Mouse (Mus musculus): ENCODE measurements around the gene Nckap5l. TPM values are rescaled to one million over a fixed set of nuclear protein-coding genes. Genes with fewer than 3 reads are reported as not detected.
"Not testable (repeated sequence)": the region's sequence is repeated elsewhere in the genome, so short reads cannot be mapped to it uniquely, and the experiment has no call there.

Nckap5l gene
- polyA plus RNA-seq, 1 experiment = 0.12 TPM

- no peaks in the 10 kb centered on the region for H3K9me3 ChIP-seq (ENCODE audit: control insufficient read depth, low read length)
- H3K27me3 ChIP-seq (ENCODE audit: control insufficient read depth) = no peaks in the 10 kb centered on the region
- TF ChIP-seq TAL1 (IDR thresholded peaks at IDR 0.05; ENCODE audit: low read length) = no peak
- no peak for TF ChIP-seq GATA1 (IDR thresholded peaks at IDR 0.05; ENCODE audit: low read length)
- peak overlapping the region; percentile 24 for H3K4me3 ChIP-seq (replicated peaks)
- H3K4me1 ChIP-seq (ENCODE audit: control insufficient read depth) = peaks cover 62% of the 10 kb centered on the region
- H3K36me3 ChIP-seq (ENCODE audit: control insufficient read depth) = peaks cover 45% of the 10 kb centered on the region
Measured at GRCm38 (mm10) chr15:99396875-99397274, 60.7 kb downstream of the Nckap5l start.

GRCm38 (mm10) chr15:99396462-99396861 is 61.1 kb downstream of the Nckap5l start:
- Histone ChIP-seq H3K4me3 (replicated peaks) (peak overlapping the region; percentile 24), H3K9me3 (ENCODE audit: control insufficient read depth, low read length) (no peaks in the 10 kb centered on the region), H3K4me1 (ENCODE audit: control insufficient read depth) (peaks cover 65% of the 10 kb centered on the region), H3K27me3 (ENCODE audit: control insufficient read depth) (no peaks in the 10 kb centered on the region), H3K36me3 (ENCODE audit: control insufficient read depth) (peaks cover 41% of the 10 kb centered on the region)
- TF ChIP-seq GATA1 (IDR thresholded peaks at IDR 0.05; ENCODE audit: low read length) = no peak
- no peak for TF ChIP-seq TAL1 (IDR thresholded peaks at IDR 0.05; ENCODE audit: low read length)

- H3K9me3 ChIP-seq (ENCODE audit: control insufficient read depth, low read length) = no peaks in the 10 kb centered on the region
- H3K36me3 ChIP-seq (ENCODE audit: control insufficient read depth) = peaks cover 16% of the 10 kb centered on the region
- H3K4me3 ChIP-seq (replicated peaks) = peak overlapping the region; percentile 79
- TF ChIP-seq GATA1 (IDR thresholded peaks at IDR 0.05; ENCODE audit: low read length) = no peak
- TF ChIP-seq TAL1 (IDR thresholded peaks at IDR 0.05; ENCODE audit: low read length) = no peak
- no peaks in the 10 kb centered on the region for H3K27me3 ChIP-seq (ENCODE audit: control insufficient read depth)
- H3K4me1 ChIP-seq (ENCODE audit: control insufficient read depth) = peaks cover 57% of the 10 kb centered on the region
Measured at GRCm38 (mm10) chr15:99393386-99394252, 63.9 kb downstream of the Nckap5l start.

GRCm38 (mm10) chr15:99392486-99393385 is 64.8 kb downstream of the Nckap5l start, which contains the start of gene Tmbim6:
Tmbim6 (plus strand) TSS chr15:99392882.
- Histone ChIP-seq H3K4me1 (ENCODE audit: control insufficient read depth) (peaks cover 50% of the 10 kb centered on the region), H3K27me3 (ENCODE audit: control insufficient read depth) (no peaks in the 10 kb centered on the region), H3K36me3 (ENCODE audit: control insufficient read depth) (peaks cover 13% of the 10 kb centered on the region), H3K4me3 (replicated peaks) (peak within 1 kb of the TSS; percentile 79), H3K9me3 (ENCODE audit: control insufficient read depth, low read length) (no peaks in the 10 kb centered on the region)
- TF ChIP-seq TAL1 (IDR thresholded peaks at IDR 0.05; ENCODE audit: low read length) (no peak), GATA1 (IDR thresholded peaks at IDR 0.05; ENCODE audit: low read length) (peak; percentile 79)

- Histone ChIP-seq H3K36me3 (ENCODE audit: control insufficient read depth) (peaks cover 11% of the 10 kb centered on the region), H3K27me3 (ENCODE audit: control insufficient read depth) (no peaks in the 10 kb centered on the region), H3K4me3 (replicated peaks) (peak overlapping the region; percentile 79), H3K4me1 (ENCODE audit: control insufficient read depth) (peaks cover 46% of the 10 kb centered on the region), H3K9me3 (ENCODE audit: control insufficient read depth, low read length) (no peaks in the 10 kb centered on the region)
- no peak for TF ChIP-seq GATA1 (IDR thresholded peaks at IDR 0.05; ENCODE audit: low read length)
- TF ChIP-seq TAL1 (IDR thresholded peaks at IDR 0.05; ENCODE audit: low read length) = no peak
Measured at GRCm38 (mm10) chr15:99391975-99392374, 65.6 kb downstream of the Nckap5l start.

- Histone ChIP-seq H3K4me1 (ENCODE audit: control insufficient read depth) (peaks cover 34% of the 10 kb centered on the region), H3K27me3 (ENCODE audit: control insufficient read depth) (no peaks in the 10 kb centered on the region), H3K4me3 (replicated peaks) (no peak overlapping the region), H3K36me3 (ENCODE audit: control insufficient read depth) (peaks cover 7% of the 10 kb centered on the region), H3K9me3 (ENCODE audit: control insufficient read depth, low read length) (no peaks in the 10 kb centered on the region)
- TF ChIP-seq TAL1 (IDR thresholded peaks at IDR 0.05; ENCODE audit: low read length) = no peak
- TF ChIP-seq GATA1 (IDR thresholded peaks at IDR 0.05; ENCODE audit: low read length) = no peak
Measured at GRCm38 (mm10) chr15:99390472-99391401, 66.8 kb downstream of the Nckap5l start.

- Histone ChIP-seq H3K4me3 (replicated peaks) (no peak overlapping the region), H3K27me3 (ENCODE audit: control insufficient read depth) (no peaks in the 10 kb centered on the region), H3K4me1 (ENCODE audit: control insufficient read depth) (peaks cover 12% of the 10 kb centered on the region), H3K9me3 (ENCODE audit: control insufficient read depth, low read length) (no peaks in the 10 kb centered on the region), H3K36me3 (ENCODE audit: control insufficient read depth) (no peaks in the 10 kb centered on the region)
- no peak for TF ChIP-seq TAL1 (IDR thresholded peaks at IDR 0.05; ENCODE audit: low read length)
- no peak for TF ChIP-seq GATA1 (IDR thresholded peaks at IDR 0.05; ENCODE audit: low read length)
Measured at GRCm38 (mm10) chr15:99387976-99388375, 69.6 kb downstream of the Nckap5l start.

- no peaks in the 10 kb centered on the region for H3K9me3 ChIP-seq (ENCODE audit: control insufficient read depth, low read length)
- peaks cover 5% of the 10 kb centered on the region for H3K4me1 ChIP-seq (ENCODE audit: control insufficient read depth)
- no peaks in the 10 kb centered on the region for H3K27me3 ChIP-seq (ENCODE audit: control insufficient read depth)
- no peaks in the 10 kb centered on the region for H3K36me3 ChIP-seq (ENCODE audit: control insufficient read depth)
- no peak for TF ChIP-seq GATA1 (IDR thresholded peaks at IDR 0.05; ENCODE audit: low read length)
- no peak for TF ChIP-seq TAL1 (IDR thresholded peaks at IDR 0.05; ENCODE audit: low read length)
- H3K4me3 ChIP-seq (replicated peaks) = no peak overlapping the region
Measured at GRCm38 (mm10) chr15:99386796-99387195, 70.8 kb downstream of the Nckap5l start.

GRCm38 (mm10) chr15:99386110-99386509 is 71.4 kb downstream of the Nckap5l start:
- not testable (repeated sequence) for H3K4me3 ChIP-seq (replicated peaks); H3K36me3 ChIP-seq (ENCODE audit: control insufficient read depth); H3K4me1 ChIP-seq (ENCODE audit: control insufficient read depth); H3K27me3 ChIP-seq (ENCODE audit: control insufficient read depth); H3K9me3 ChIP-seq (ENCODE audit: control insufficient read depth, low read length)

Data from erythroblast, embryonic 14.5 days (primary cell).